Mouse (Mus musculus) forebrain, embryonic 12.5 days (tissue): ENCODE results near the gene Adcy2. TPM values are rescaled to one million over a fixed set of nuclear protein-coding genes. Genes with fewer than 3 reads are reported as not detected.

Experiments used
- ATAC-seq: fragments of 200-750 bp; cut with Nextera tagmentation; 2 replicates; pipeline ENCODE4 v1.8.0; 2017; ENCODE audit warnings: moderate TSS enrichment; ENCODE audit not compliant: low FRiP score
- H3K27ac ChIP-seq: fragments of 300-500 bp; sonication (generic); 2 replicates; pipeline ENCODE4 v1.5.1; 2016; ENCODE audit warnings: mild to moderate bottlenecking
- H3K27me3 ChIP-seq: fragments of 300-500 bp; sonication (generic); 2 replicates; pipeline ENCODE4 v1.6.1; 2016; ENCODE audit warnings: mild to moderate bottlenecking
- H3K36me3 ChIP-seq: fragments of 300-500 bp; sonication (generic); replicated peaks from 2 replicates; pipeline ENCODE4 v1.6.1; 2016; ENCODE audit warnings: mild to moderate bottlenecking
- H3K4me1 ChIP-seq: fragments of 300-500 bp; sonication (generic); 2 replicates; pipeline ENCODE4 v1.6.1; 2016
- H3K4me2 ChIP-seq: fragments of 300-500 bp; sonication (generic); 2 replicates; pipeline ENCODE4 v1.6.1; 2016; ENCODE audit warnings: mild to moderate bottlenecking, moderate library complexity
- H3K4me3 ChIP-seq: fragments of 300-500 bp; sonication (generic); replicated peaks from 2 replicates; pipeline ENCODE4 v1.5.1; 2016; ENCODE audit warnings: mild to moderate bottlenecking
- H3K9ac ChIP-seq: fragments of 300-500 bp; sonication (generic); 2 replicates; pipeline ENCODE4 v1.6.1; 2016; ENCODE audit warnings: mild to moderate bottlenecking
- H3K9me3 ChIP-seq: fragments of 300-500 bp; sonication (generic); 2 replicates; pipeline ENCODE4 v1.6.1; 2016
- WGBS: fragments of 180-500 bp; shearing (Covaris S2); methylation state at CpG from one replicate; pipeline ENCODE4 v1.1.7; 2016; 5-methylcytosine and 5-hydroxymethylcytosine counted together
- polyA plus RNA-seq: library from polyadenylated mRNA; unstranded; fragments of >200 nt; fragmentation: Nextera tagmentation; extraction: Ambion mirVana; gene quantifications from 2 replicates; pipeline ENCODE4 v1.2.1, GENCODE M21; 2016

Gene Adcy2
- polyA plus RNA-seq, 1 experiment from 2014 or later = 2.1 TPM

DNA sequence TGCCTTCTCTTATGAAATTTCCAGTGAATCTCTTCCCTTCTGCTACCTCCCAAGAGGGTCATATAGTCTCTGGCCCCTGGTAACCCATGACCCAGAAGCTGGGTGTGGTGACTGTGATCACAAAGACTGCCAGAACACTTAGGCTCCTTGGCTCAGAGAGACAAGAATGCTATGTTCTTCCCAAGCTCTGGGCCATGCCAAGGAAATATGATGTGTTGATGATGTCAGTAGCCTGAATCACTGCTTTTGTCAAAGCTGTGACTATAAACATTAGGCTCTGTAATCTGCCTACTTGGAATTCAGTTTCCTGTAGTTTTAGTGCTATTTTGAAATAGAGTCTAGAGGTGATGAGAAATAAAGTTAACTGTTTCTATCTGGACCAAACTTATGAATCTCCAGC lies 206.1 kb downstream of the Adcy2 start:
- Histone ChIP-seq H3K9me3 (no peaks in the 10 kb centered on the region), H3K4me1 (no peaks in the 10 kb centered on the region), H3K27ac (no peak overlapping the region), H3K4me3 (no peak overlapping the region), H3K4me2 (no peak overlapping the region), H3K36me3 (no peaks in the 10 kb centered on the region), H3K27me3 (no peaks in the 10 kb centered on the region), H3K9ac (no peak overlapping the region)
- no peak for ATAC-seq

DNA sequence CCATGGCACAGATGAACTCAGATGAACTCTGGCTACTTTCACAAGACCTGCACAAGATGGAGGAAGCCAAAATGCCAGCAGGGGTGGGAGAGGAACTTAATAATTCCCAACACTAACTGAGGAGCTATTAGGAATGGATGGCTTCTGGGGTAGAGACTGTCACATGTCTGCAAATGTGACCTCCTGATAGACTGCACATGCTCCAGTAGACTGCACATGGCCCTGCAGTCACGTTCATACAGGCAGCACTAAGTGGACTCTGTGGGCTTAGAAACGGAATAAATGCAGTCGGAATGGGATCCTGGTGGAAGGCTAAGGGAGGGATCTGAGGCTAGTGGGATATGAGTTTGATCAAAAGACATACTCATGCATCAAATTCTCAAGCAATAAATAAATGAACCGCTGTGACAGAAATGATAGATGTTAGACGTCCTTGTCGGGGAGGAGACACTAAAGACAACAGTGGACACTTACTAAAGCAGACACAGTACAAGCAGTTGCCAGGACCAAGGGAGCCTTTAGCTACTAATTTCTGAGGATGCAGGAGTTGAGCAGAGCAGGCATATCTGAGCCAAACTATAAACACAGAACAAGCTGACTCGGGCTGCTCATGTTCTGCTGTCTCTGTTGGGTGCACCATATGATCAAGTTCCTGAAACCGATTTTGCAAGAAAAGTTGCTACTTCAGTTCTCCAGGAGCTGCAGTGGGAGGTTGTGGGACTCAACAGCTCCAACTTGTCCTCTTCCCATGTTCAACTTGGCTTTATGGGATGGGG lies 211.9 kb downstream of the Adcy2 start:
- Histone ChIP-seq H3K27me3 (no peaks in the 10 kb centered on the region), H3K36me3 (no peaks in the 10 kb centered on the region), H3K4me2 (no peak overlapping the region), H3K9me3 (no peaks in the 10 kb centered on the region), H3K27ac (no peak overlapping the region), H3K4me3 (no peak overlapping the region), H3K4me1 (no peaks in the 10 kb centered on the region), H3K9ac (no peak overlapping the region)
- ATAC-seq = no peak
- 91% methylated on average over 8 of the region's 8 CpGs for WGBS

DNA sequence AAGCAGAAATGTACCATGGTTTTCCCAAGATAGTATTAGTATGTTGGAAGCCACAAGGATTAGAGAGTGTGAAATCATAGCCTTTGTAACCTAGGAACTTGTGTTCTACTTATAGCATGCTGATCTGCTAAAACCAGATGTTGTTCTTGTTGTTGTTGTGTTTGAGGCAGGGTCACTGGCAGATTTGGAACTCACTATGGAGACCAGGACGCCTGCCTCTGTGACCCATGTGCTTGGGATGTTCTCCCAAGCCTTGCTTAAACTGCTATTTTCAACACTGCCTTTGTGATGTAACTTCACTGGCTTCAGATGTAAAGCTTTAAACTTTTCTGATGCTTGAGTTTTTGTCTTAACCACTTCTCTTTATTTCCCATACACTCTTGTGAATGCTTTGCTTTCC lies 216.2 kb downstream of the Adcy2 start:
- Histone ChIP-seq H3K4me2 (no peak overlapping the region), H3K27ac (no peak overlapping the region), H3K27me3 (no peaks in the 10 kb centered on the region), H3K9me3 (no peaks in the 10 kb centered on the region), H3K9ac (no peak overlapping the region), H3K4me3 (no peak overlapping the region), H3K4me1 (no peaks in the 10 kb centered on the region), H3K36me3 (no peaks in the 10 kb centered on the region)
- ATAC-seq = no peak
- 39% methylated on average over 1 of the region's 1 CpGs for WGBS

DNA sequence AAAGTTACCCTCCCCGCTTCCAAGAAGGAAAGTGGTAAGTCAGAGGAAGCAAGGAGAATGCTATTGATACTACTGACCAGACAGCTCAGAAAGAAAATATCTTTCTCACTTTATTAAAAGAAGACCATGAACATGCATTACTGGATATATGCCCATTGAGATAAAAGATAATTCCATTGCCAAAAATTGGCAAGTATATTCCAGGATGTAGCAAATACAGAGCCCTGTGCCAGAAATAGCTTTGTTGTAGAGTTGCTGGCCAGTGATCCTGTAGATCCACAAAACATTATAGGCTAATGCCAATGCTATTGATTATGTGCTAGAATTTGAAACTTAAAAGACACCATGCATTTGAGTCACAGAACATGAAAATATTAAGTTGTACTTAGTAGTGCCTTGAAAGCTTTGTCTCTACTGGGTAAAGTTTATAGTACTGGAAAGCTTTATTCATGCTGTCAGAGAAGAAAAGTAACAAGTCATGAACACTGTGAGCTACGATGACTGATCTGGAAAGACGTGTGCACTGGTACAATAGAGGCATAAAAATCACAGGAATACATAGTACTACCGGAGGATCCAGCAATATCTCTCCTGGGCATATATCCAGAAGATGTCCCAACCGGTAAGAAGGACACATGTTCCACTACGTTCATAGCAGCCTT lies 221.2 kb downstream of the Adcy2 start:
- Histone ChIP-seq H3K4me3 (no peak overlapping the region), H3K4me1 (no peaks in the 10 kb centered on the region), H3K4me2 (no peak overlapping the region), H3K27ac (no peak overlapping the region), H3K9me3 (no peaks in the 10 kb centered on the region), H3K9ac (no peak overlapping the region), H3K36me3 (no peaks in the 10 kb centered on the region), H3K27me3 (no peaks in the 10 kb centered on the region)
- no peak for ATAC-seq
- WGBS = 87% methylated on average over 6 of the region's 6 CpGs

DNA sequence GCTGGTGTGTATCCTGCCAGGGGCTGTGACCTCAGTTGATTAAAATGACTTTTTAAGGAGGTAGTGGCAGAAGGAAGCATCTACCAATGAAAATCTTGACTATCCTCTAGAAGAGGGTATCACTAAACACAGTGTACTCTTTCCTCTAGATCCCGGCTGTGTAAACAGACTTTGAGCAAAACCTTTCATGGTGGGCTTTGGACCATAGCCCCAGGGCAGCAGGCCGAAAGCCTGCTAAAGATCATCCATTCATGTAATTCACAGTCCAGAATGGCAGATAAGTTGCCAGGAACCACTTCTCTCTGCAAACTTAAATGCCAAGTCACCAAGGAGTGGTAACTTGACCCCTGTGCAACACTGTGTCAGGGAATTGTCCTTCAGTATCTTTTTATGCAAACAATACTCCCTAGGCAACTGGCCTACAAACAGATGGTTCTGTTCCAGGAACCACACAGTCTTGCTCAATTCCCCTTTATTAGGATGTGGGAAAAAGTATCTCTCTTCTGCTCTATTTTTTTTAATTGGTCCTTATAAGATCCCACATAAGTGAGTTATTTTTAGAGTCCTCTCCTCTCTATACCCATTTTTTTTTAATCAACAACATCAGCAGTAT lies 225.6 kb downstream of the Adcy2 start:
- no peak overlapping the region for H3K27ac ChIP-seq
- H3K27me3 ChIP-seq = no peaks in the 10 kb centered on the region
- no peaks in the 10 kb centered on the region for H3K9me3 ChIP-seq
- no peak overlapping the region for H3K4me3 ChIP-seq
- no peaks in the 10 kb centered on the region for H3K4me1 ChIP-seq
- WGBS = 70% methylated on average over 2 of the region's 2 CpGs
- ATAC-seq = no peak
- no peaks in the 10 kb centered on the region for H3K36me3 ChIP-seq
- H3K9ac ChIP-seq = no peak overlapping the region
- no peak overlapping the region for H3K4me2 ChIP-seq

DNA sequence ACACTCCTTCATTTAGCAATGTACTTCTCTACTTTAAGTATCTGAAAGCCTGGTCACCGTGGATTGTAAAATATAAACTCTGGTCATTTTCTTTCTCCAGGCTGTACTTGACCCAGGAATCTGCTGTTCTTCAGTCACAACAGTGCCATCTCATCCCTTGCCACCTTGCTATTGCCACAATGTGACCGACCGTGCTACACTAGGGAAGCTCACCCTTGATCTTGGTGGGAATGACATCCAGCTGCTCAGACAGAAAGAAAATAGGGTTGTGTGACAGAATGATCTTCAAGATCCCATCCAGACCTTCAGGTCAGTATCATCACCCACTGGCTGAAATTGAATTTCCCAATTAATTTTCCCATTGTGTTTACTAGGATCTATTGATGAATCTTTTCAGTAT lies 230.8 kb downstream of the Adcy2 start:
- Histone ChIP-seq H3K27ac (no peak overlapping the region), H3K4me3 (no peak overlapping the region), H3K36me3 (no peaks in the 10 kb centered on the region), H3K4me2 (no peak overlapping the region), H3K9me3 (no peaks in the 10 kb centered on the region), H3K4me1 (no peaks in the 10 kb centered on the region), H3K9ac (no peak overlapping the region), H3K27me3 (no peaks in the 10 kb centered on the region)
- WGBS = 92% methylated on average over 3 of the region's 3 CpGs
- no peak for ATAC-seq

DNA sequence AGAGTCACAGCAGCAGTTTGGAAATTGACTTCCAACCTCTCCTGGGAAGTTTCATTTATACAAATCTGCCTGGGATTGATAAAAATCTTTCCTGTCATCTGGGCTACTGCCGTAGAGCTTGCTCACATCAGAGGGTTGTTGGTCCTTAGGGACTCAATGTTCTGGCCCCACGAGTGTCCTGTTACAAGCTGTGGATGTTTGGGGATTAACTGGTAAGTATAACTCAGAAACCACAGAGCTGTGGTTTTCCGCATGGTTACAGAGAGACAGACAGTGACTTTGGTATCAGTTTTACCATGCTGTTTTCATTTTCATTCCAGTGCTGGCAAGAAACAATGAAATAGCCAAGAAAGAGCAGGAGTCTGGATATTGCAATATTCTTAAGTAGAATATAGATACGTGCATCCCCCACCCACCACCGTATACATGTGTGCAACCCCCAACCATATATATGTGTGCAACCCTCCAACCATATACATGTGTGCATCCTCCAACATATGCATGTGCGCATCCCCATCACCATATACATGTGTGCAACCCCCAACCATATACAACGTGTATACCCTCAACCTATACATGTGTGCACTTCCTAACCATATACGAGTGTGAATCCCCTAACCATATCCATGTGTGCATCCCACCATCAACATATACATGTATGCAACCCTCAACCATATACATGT lies 233.3 kb downstream of the Adcy2 start:
- ATAC-seq = no peak
- 87% methylated on average over 8 of the region's 8 CpGs for WGBS
- Histone ChIP-seq H3K4me1 (no peaks in the 10 kb centered on the region), H3K4me2 (no peak overlapping the region), H3K27ac (no peak overlapping the region), H3K9me3 (no peaks in the 10 kb centered on the region), H3K36me3 (no peaks in the 10 kb centered on the region), H3K4me3 (no peak overlapping the region), H3K27me3 (no peaks in the 10 kb centered on the region), H3K9ac (no peak overlapping the region)

DNA sequence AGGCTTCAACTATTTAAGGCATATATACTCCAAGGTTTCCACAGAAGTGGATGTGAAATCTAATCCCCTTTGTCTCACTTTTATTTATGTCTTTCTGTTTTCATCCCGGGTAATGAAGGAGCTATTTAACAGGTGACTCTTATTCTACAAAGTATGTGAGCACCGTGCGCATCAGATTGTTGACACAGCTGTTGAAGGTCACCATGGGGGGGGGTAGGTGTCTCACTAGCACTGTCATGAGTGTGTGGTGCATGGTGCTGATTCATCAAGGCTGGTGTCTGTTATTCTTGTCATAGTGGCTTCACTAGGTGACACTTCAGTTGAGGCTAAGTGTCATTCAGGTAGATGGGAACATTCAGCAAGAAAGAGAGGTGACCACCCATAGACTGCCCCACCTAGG lies 234.7 kb downstream of the Adcy2 start:
- Histone ChIP-seq H3K27ac (no peak overlapping the region), H3K4me3 (no peak overlapping the region), H3K9me3 (no peaks in the 10 kb centered on the region), H3K4me2 (no peak overlapping the region), H3K4me1 (no peaks in the 10 kb centered on the region), H3K36me3 (no peaks in the 10 kb centered on the region), H3K27me3 (no peaks in the 10 kb centered on the region), H3K9ac (no peak overlapping the region)
- no peak for ATAC-seq
- WGBS = 86% methylated on average over 3 of the region's 3 CpGs

DNA sequence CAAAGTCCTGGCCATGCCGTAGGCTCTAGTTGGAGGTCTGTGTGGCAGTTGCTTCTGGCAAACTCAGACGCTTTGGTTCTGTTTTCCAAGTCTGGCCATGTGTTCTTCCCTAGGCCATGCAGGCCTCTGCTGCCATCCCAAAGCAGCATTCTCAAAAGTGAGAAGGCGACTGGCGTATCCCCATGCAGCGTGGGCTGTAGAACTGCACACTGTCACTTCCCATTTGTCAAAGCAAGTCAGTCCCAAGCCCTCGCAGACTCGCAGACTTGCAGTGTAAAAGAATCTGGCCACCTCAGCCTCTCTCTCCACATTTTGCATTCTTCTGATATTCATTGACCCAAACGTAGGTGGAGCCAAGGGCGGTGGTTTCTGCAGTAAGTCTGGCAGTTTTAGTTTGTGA lies 249.5 kb downstream of the Adcy2 start:
- no peak for ATAC-seq
- Histone ChIP-seq H3K9me3 (no peaks in the 10 kb centered on the region), H3K4me1 (no peaks in the 10 kb centered on the region), H3K9ac (no peak overlapping the region), H3K4me2 (no peak overlapping the region), H3K27ac (no peak overlapping the region), H3K36me3 (no peaks in the 10 kb centered on the region), H3K27me3 (no peaks in the 10 kb centered on the region), H3K4me3 (no peak overlapping the region)
- 78% methylated on average over 9 of the region's 9 CpGs for WGBS

DNA sequence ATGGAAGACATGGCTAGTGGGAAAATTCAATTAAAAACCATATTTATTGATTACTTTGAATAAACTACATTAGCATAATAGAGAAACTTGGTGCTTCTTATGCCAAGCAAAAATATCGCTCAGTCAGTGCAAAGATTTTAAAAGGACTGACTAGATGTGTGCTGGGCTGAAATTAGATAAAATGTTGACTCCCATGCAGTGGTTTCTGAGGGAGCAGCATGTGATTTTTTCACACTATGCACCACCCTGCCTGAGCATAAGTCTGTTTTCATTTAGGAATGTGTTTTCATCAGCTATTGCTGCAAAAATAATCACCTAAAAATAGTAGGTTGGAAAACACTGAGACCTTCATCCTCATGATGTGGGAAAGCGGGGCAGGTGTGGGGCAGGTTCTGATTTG lies 250.0 kb downstream of the Adcy2 start:
- Histone ChIP-seq H3K27ac (no peak overlapping the region), H3K4me2 (no peak overlapping the region), H3K9me3 (no peaks in the 10 kb centered on the region), H3K27me3 (no peaks in the 10 kb centered on the region), H3K36me3 (no peaks in the 10 kb centered on the region), H3K9ac (no peak overlapping the region), H3K4me1 (no peaks in the 10 kb centered on the region), H3K4me3 (no peak overlapping the region)
- 89% methylated on average over 2 of the region's 2 CpGs for WGBS
- ATAC-seq = no peak

DNA sequence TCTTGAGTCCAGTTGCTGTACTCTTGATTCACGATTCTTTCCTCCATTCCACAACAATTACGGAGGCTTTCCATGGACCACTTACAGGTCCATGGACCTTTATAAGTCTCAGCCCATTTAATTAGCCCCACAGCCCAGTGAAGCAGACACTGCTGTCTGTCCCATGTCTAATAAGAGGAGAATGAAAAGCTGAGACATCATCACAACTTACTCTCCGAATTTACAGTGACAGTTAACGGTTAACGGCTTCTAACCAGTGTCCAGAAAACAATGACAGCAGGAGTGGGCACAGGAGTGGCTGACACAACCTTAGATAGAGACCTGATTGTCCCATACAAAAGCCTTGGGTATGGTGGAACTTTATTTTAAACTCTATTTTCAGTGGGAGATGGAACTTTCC lies 253.9 kb downstream of the Adcy2 start:
- H3K4me2 ChIP-seq = no peak overlapping the region
- H3K27ac ChIP-seq = no peak overlapping the region
- no peak overlapping the region for H3K9ac ChIP-seq
- H3K4me3 ChIP-seq = no peak overlapping the region
- H3K27me3 ChIP-seq = no peaks in the 10 kb centered on the region
- H3K9me3 ChIP-seq = no peaks in the 10 kb centered on the region
- no peak for ATAC-seq
- H3K4me1 ChIP-seq = no peaks in the 10 kb centered on the region
- 89% methylated on average over 5 of the region's 5 CpGs for WGBS
- no peaks in the 10 kb centered on the region for H3K36me3 ChIP-seq

DNA sequence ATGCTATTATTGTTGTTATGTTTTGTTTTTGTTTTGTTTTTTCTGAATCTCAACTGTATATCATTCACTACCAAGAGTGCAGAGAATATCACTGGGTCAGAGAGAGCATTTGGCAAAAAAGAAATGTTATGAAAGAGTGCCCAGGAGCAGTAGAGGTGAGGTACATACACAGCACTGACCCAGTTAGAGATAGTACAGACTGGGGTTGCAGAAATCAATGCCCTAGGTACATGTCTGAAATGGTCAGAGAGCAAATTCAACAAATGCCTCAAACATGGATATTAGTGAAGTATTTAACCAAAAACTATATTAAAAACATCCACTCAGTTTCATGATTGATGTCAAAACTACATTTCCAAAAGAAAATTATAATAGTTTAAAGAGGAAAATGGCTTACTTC lies 286.7 kb downstream of the Adcy2 start:
- H3K4me3 ChIP-seq = no peak overlapping the region
- H3K9me3 ChIP-seq = no peaks in the 10 kb centered on the region
- no peak overlapping the region for H3K27ac ChIP-seq
- ATAC-seq = no peak
- H3K4me1 ChIP-seq = no peaks in the 10 kb centered on the region
- H3K9ac ChIP-seq = no peak overlapping the region
- no peaks in the 10 kb centered on the region for H3K27me3 ChIP-seq
- H3K36me3 ChIP-seq = no peaks in the 10 kb centered on the region
- H3K4me2 ChIP-seq = no peak overlapping the region
